Mouse (Mus musculus): ENCODE measurements around the gene Setd4.

DNA sequence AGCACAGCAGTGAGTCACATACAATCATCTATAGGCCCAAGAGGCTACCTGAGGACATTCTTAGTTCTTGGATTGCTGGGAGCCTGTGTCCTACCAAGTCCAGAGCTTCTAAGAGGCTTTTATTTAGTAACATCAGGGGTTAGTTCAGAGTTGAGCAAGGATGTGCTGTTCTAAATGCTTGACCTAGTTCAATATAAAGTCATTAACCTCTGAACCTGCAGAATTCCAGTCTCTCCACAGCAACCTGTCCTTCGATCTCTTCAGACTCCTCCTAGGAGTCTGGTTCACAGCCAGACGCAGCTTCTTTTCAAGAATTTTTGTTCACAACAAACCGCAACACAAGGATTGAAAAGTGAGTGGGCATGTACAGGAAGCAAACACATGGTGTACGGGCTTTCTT is 7.1 kb upstream of the Setd4 start:
- TF ChIP-seq CTCF (conservative IDR thresholded peaks at IDR 0.05 in 1 of 2, IDR thresholded peaks at IDR 0.05 in 1 of 2; ENCODE audit: low read depth in 2 of 2, low read length in 2 of 2) (no peak), TBP (conservative IDR thresholded peaks at IDR 0.05; ENCODE audit: low read depth, low read length) (no peak), ZMIZ1 (IDR thresholded peaks at IDR 0.05; ENCODE audit: low read depth, low read length) (no peak), SIN3A (IDR thresholded peaks at IDR 0.05; ENCODE audit: low read length) (no peak), KAT2A (IDR thresholded peaks at IDR 0.05; ENCODE audit: insufficient replicate concordance, low read length) (no peak), GABPA (IDR thresholded peaks at IDR 0.05; ENCODE audit: insufficient replicate concordance, low read depth, low read length) (no peak), EP300 (IDR thresholded peaks at IDR 0.05; ENCODE audit: low read length) (no peak), ZNF384 (IDR thresholded peaks at IDR 0.05; ENCODE audit: low read depth, low read length) (no peak), SMC3 (IDR thresholded peaks at IDR 0.05; ENCODE audit: low read depth, low read length) (no peak), POLR2A (IDR thresholded peaks at IDR 0.05; ENCODE audit: low read depth, low read length) (no peak), RAD21 (IDR thresholded peaks at IDR 0.05; ENCODE audit: low read depth, low read length) (no peak), ELF1 (IDR thresholded peaks at IDR 0.05; ENCODE audit: low read depth, low read length) (no peak)

Data from CH12.LX (cell line).